Mouse (Mus musculus) spleen, adult 2 months (tissue): ENCODE results near the gene Limd1. TPM values are rescaled to one million over a fixed set of nuclear protein-coding genes. Genes with fewer than 3 reads are reported as not detected.

ENCODE experiments used
- DNase-seq, 2 experiments: peaks; one replicate each; pipeline versions ENCODE4 v3.0.0 to v3.0.0-alpha.2; 2012 to 2021; ENCODE audit warnings: low spot score in 2 of 2, low read depth in 1 of 2
- H3K27ac ChIP-seq: fragments of 200-500 bp; 2 replicates; pipeline ENCODE4 v1.5.1; 2012; ENCODE audit warnings: low read length, inconsistent platforms; ENCODE audit not compliant: insufficient read depth
- H3K27me3 ChIP-seq: fragments of 200-500 bp; 2 replicates; pipeline ENCODE4 v1.6.1; 2012; ENCODE audit warnings: mild to moderate bottlenecking, moderate library complexity, low read length, inconsistent platforms; ENCODE audit not compliant: control insufficient read depth, insufficient read depth
- H3K36me3 ChIP-seq: fragments of 200-500 bp; 2 replicates; pipeline ENCODE4 v1.6.1; 2012; ENCODE audit warnings: mild to moderate bottlenecking, low read length, inconsistent platforms; ENCODE audit not compliant: control insufficient read depth, insufficient read depth
- H3K4me1 ChIP-seq: fragments of 200-500 bp; 2 replicates; pipeline ENCODE4 v1.6.1; 2011; ENCODE audit warnings: inconsistent platforms; ENCODE audit not compliant: control insufficient read depth, insufficient read depth, insufficient read length
- H3K4me3 ChIP-seq: fragments of 200-500 bp; 2 replicates; pipeline ENCODE4 v1.5.1; 2011; ENCODE audit warnings: mild to moderate bottlenecking, inconsistent platforms; ENCODE audit not compliant: insufficient read depth, insufficient read length; ENCODE audit errors: extremely low read depth
- CTCF ChIP-seq: fragments of 200-500 bp; IDR thresholded peaks from 2 replicates; pipeline ENCODE4 v1.5.1; 2011; ENCODE audit warnings: mild to moderate bottlenecking, inconsistent platforms; ENCODE audit not compliant: insufficient read depth, insufficient read length, insufficient replicate concordance; ENCODE audit errors: extremely low read depth
- POLR2A ChIP-seq: fragments of 200-500 bp; IDR thresholded peaks from 2 replicates; pipeline ENCODE4 v1.6.1; 2011; ENCODE audit warnings: low read depth, low read length, inconsistent platforms
- WGBS: fragments of 180-500 bp; shearing (Covaris S2); methylation state at CpG from one replicate; pipeline ENCODE4 v1.1.7; 2018; 5-methylcytosine and 5-hydroxymethylcytosine counted together
- polyA plus RNA-seq: library from polyadenylated mRNA; depleted of rRNA; stranded (reverse); fragments of >200 nt; gene quantifications from 2 replicates; pipeline ENCODE4 v1.2.3, GENCODE M21; 2012

Limd1 gene
- polyA plus RNA-seq, 1 experiment: 45.1 TPM

GRCm38 (mm10) chr9:123506270-123507146 lies 28.0 kb downstream of the Limd1 start:
- 91% methylated on average over 4 of the region's 4 CpGs for WGBS
- peaks cover 22% of the 10 kb centered on the region for H3K36me3 ChIP-seq

GRCm38 (mm10) chr9:123507380-123507779 lies 28.9 kb downstream of the Limd1 start:
- H3K27me3 ChIP-seq: no peaks in the 10 kb centered on the region
- DNase-seq: no peak
- no peak overlapping the region for H3K27ac ChIP-seq
- H3K36me3 ChIP-seq: peaks cover 25% of the 10 kb centered on the region
- TF ChIP-seq CTCF (no peak), POLR2A (no peak)
- WGBS: 90% methylated on average over 2 of the region's 2 CpGs
- no peak overlapping the region for H3K4me3 ChIP-seq
- H3K4me1 ChIP-seq: peaks cover 20% of the 10 kb centered on the region

More at GRCm38 (mm10) chr9:123506270-123507146, 28.0 kb downstream of the Limd1 start:
- Histone ChIP-seq H3K4me1 (peaks cover 20% of the 10 kb centered on the region), H3K27ac (no peak overlapping the region), H3K27me3 (no peaks in the 10 kb centered on the region), H3K4me3 (no peak overlapping the region)
- TF ChIP-seq CTCF: no peak
- no peak for TF ChIP-seq POLR2A
- no peak for DNase-seq

- TF ChIP-seq CTCF (no peak), POLR2A (no peak)
Observed at GRCm38 (mm10) chr9:123508986-123509385, 30.5 kb downstream of the Limd1 start.

GRCm38 (mm10) chr9:123509638-123510604 lies 31.4 kb downstream of the Limd1 start:
- DNase-seq: peak; percentile 46 to 92
- WGBS: 16% methylated on average over 8 of the region's 8 CpGs
- Histone ChIP-seq H3K4me1 (peaks cover 13% of the 10 kb centered on the region), H3K4me3 (no peak overlapping the region), H3K27me3 (no peaks in the 10 kb centered on the region), H3K36me3 (peaks cover 19% of the 10 kb centered on the region), H3K27ac (peak overlapping the region; percentile 73)
- TF ChIP-seq POLR2A: no peak
- TF ChIP-seq CTCF: no peak

More at GRCm38 (mm10) chr9:123508986-123509385, 30.5 kb downstream of the Limd1 start:
- Histone ChIP-seq H3K27me3 (no peaks in the 10 kb centered on the region), H3K36me3 (peaks cover 18% of the 10 kb centered on the region), H3K27ac (peak overlapping the region; percentile 27; the same call in 1 of the 2 replicates), H3K4me3 (no peak overlapping the region), H3K4me1 (peaks cover 16% of the 10 kb centered on the region)
- DNase-seq: no peak
- WGBS: 87% methylated on average over 2 of the region's 2 CpGs

GRCm38 (mm10) chr9:123510926-123511325 lies 32.4 kb downstream of the Limd1 start:
- peaks cover 13% of the 10 kb centered on the region for H3K4me1 ChIP-seq
- no peak for DNase-seq
- 72% methylated on average over 5 of the region's 5 CpGs for WGBS
- TF ChIP-seq POLR2A: no peak
- no peak for TF ChIP-seq CTCF
- peaks cover 20% of the 10 kb centered on the region for H3K36me3 ChIP-seq
- no peak overlapping the region for H3K4me3 ChIP-seq
- H3K27me3 ChIP-seq: no peaks in the 10 kb centered on the region
- peak overlapping the region; percentile 61 for H3K27ac ChIP-seq

- WGBS: 88% methylated on average over 2 of the region's 2 CpGs
- Histone ChIP-seq H3K4me1 (peaks cover 13% of the 10 kb centered on the region), H3K4me3 (no peak overlapping the region), H3K27ac (no peak overlapping the region), H3K27me3 (no peaks in the 10 kb centered on the region), H3K36me3 (peaks cover 30% of the 10 kb centered on the region)
- no peak for TF ChIP-seq CTCF
- TF ChIP-seq POLR2A: no peak
- no peak for DNase-seq
Observed at GRCm38 (mm10) chr9:123512482-123512881, 34.0 kb downstream of the Limd1 start.
